Mouse (Mus musculus) testis, adult 2 months (tissue): Measurements from ENCODE around the gene Slc34a3.

Source experiments
- CTCF ChIP-seq: fragments of 200-500 bp; IDR thresholded peaks from 2 replicates; pipeline ENCODE4 v1.5.1; 2012; ENCODE audit warnings: low read depth, mild to moderate bottlenecking, inconsistent platforms, low read length, moderate library complexity; ENCODE audit not compliant: control insufficient read depth, insufficient read depth, insufficient replicate concordance
- POLR2A ChIP-seq: fragments of 200-500 bp; IDR thresholded peaks from 2 replicates; pipeline ENCODE4 v1.6.1; 2012; ENCODE audit warnings: low read depth, mild to moderate bottlenecking, inconsistent platforms, low read length, moderate library complexity; ENCODE audit not compliant: control insufficient read depth

GRCm38 (mm10) chr2:25184496-25184895, 49.7 kb downstream of the Slc34a3 start:
- TF ChIP-seq CTCF (no peak), POLR2A (no peak)
